Mouse (Mus musculus) liver, embryonic 18 days (tissue): Measurements from ENCODE around the gene Olfr1299. TPM values are rescaled to one million over a fixed set of nuclear protein-coding genes. Genes with fewer than 3 reads are reported as not detected.

Source experiments
- polyA plus RNA-seq: library from polyadenylated mRNA; depleted of rRNA; stranded (reverse); fragments of >200 nt; gene quantifications from 2 replicates; pipeline ENCODE4 v1.2.3, GENCODE M21; 2012; rRNA removed

Olfr1299 gene
- not detected in 2 replicates for polyA plus RNA-seq

GRCm38 (mm10) chr2:111661119-111661518 is at the start of gene Olfr1299:
Gene Olfr1299, plus strand, starts transcription at chr2:111661419.

GRCm38 (mm10) chr2:111626397-111626796 is 34.8 kb upstream of the Olfr1299 start, which contains the start of gene Olfr1297:
Gene Olfr1297, minus strand, starts transcription at chr2:111626497.

GRCm38 (mm10) chr2:111649101-111649500 is 12.1 kb upstream of the Olfr1299 start, which contains the start of gene Olfr1298:
Gene Olfr1298, minus strand, starts transcription at chr2:111649201.

Other genes with a start within 250 kb of the Olfr1299 start
- gene Olfr1286, start 238.3 kb upstream of the Olfr1299 start, polyA plus RNA-seq, result not detected in 2 replicates
- gene Olfr1287, start 212.3 kb upstream of the Olfr1299 start, polyA plus RNA-seq, result not detected in 2 replicates
- gene Olfr1288, start 187.3 kb upstream of the Olfr1299 start, polyA plus RNA-seq, result not detected in 2 replicates
- not detected in 2 replicates for gene Olfr1289, start 180.6 kb upstream of the Olfr1299 start, polyA plus RNA-seq
- gene Olfr1290, start 167.6 kb upstream of the Olfr1299 start, polyA plus RNA-seq, result not detected in 2 replicates
- not detected in 2 replicates for gene Olfr1291-ps1, start 164.2 kb upstream of the Olfr1299 start, polyA plus RNA-seq
- gene Olfr1293-ps, start 136.2 kb upstream of the Olfr1299 start, polyA plus RNA-seq, result not detected in 2 replicates
- gene Olfr1294, start 121.1 kb upstream of the Olfr1299 start, polyA plus RNA-seq, result not detected in 2 replicates
- not detected in 2 replicates for gene Olfr1295, start 91.7 kb upstream of the Olfr1299 start, polyA plus RNA-seq
- not detected in 2 replicates for gene Olfr1297, start 34.9 kb upstream of the Olfr1299 start, polyA plus RNA-seq
- gene Olfr1298, start 12.2 kb upstream of the Olfr1299 start, polyA plus RNA-seq, result not detected in 2 replicates
- gene Olfr1301, start 89.6 kb downstream of the Olfr1299 start, polyA plus RNA-seq, result not detected in 2 replicates
- gene Olfr1302, start 116.0 kb downstream of the Olfr1299 start, polyA plus RNA-seq, result not detected in 2 replicates
- not detected in 2 replicates for gene Olfr1303, start 158.9 kb downstream of the Olfr1299 start, polyA plus RNA-seq
- gene Olfr1305, start 215.7 kb downstream of the Olfr1299 start, polyA plus RNA-seq, result not detected in 2 replicates